Mouse (Mus musculus): ENCODE data around the gene Olfr508. TPM values are rescaled to one million over a fixed set of nuclear protein-coding genes. Genes with fewer than 3 reads are reported as not detected.
"Not testable (repeated sequence)": the region's sequence is repeated elsewhere in the genome, so short reads cannot be mapped to it uniquely, and the experiment has no call there.

The Olfr508 gene
- not detected in 2 replicates for polyA plus RNA-seq (2015; fragmentation: Nextera tagmentation; extraction: Ambion mirVana)

DNA sequence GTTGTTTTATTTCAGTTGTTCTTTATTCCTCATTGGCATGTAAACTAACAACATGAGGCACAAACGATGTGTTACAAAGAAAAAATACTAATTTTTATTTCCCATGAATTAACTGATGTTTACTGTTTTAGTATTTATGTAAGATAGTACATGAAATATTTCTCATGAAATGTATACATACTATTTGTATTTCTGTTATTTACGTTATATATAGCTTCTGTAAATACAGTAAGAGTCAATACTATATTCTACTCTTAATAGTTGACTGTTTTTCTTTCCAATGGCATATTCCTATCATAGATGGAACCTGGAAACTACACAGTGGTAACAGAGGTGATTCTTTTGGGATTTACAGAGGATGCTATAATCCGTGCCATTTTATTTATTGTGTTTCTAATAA is at the start of gene Olfr508:
Gene Olfr508 (plus strand): TSS at position 301 of the 400 bp plus-strand sequence.
- H3K9me3 ChIP-seq: no peaks in the 10 kb centered on the region
- H3K36me3 ChIP-seq: no peaks in the 10 kb centered on the region
- no peak within 1 kb of the TSS for H3K4me2 ChIP-seq (replicated peaks)
- no peak within 1 kb of the TSS for H3K4me3 ChIP-seq
- ATAC-seq (ENCODE audit: low FRiP score, low read depth): no peak
- no peak within 1 kb of the TSS for H3K9ac ChIP-seq
- no peak within 1 kb of the TSS for H3K27ac ChIP-seq
- H3K4me1 ChIP-seq: no peaks in the 10 kb centered on the region
- 87% methylated on average over 3 of the region's 3 CpGs for WGBS
- no peaks in the 10 kb centered on the region for H3K27me3 ChIP-seq

DNA sequence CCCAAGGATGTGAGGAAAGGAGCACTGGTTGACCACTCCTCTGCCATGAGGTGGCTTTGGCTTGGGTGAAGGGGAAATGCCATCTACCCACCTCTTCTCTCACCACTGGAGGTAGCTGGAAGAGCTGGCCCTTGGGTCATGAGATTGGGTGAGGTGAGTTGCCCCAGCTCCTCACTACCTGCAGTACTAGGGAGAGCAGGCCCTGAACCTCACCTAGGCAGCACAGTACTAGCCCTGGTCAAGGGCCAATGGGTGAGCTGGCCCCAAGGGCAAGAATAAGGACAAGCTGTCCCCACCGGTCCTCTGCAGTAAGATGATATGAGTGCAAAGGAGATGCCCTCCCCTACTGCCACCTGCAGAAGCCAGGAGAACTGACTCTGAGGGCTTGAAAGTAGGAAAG is 40.0 kb upstream of the Olfr508 start:
- no peaks in the 10 kb centered on the region for H3K27me3 ChIP-seq
- no peak for ATAC-seq (ENCODE audit: low FRiP score, low read depth)
- H3K9ac ChIP-seq: no peak overlapping the region
- H3K4me3 ChIP-seq: no peak overlapping the region
- no peaks in the 10 kb centered on the region for H3K36me3 ChIP-seq
- H3K4me1 ChIP-seq: no peaks in the 10 kb centered on the region
- no peaks in the 10 kb centered on the region for H3K9me3 ChIP-seq
- H3K4me2 ChIP-seq (replicated peaks): no peak overlapping the region
- WGBS: 100% methylated on average over 1 of the region's 1 CpGs
- H3K27ac ChIP-seq: no peak overlapping the region

DNA sequence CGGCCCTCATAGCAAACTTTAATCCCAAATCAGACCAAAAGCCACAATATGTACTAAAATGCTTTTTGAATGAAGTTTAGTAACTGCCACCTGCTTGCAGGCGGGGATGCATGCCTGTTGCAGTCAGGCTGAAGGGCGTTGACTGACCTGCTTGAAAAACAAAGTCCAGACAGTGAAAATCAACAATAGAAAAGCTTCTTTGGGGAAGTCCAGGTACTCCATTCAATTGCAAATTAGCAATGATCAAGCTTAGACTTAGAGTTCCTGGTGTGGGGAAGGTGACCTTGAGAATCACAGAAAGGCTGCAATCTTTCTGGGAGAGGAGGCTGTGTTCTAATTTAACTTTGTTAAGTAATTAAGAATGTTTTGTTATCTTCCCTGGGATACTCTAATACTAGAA is 27.9 kb upstream of the Olfr508 start:
- WGBS: 80% methylated on average over 3 of the region's 3 CpGs
- H3K4me2 ChIP-seq (replicated peaks); H3K9me3 ChIP-seq; ATAC-seq (ENCODE audit: low FRiP score, low read depth); H3K27me3 ChIP-seq; H3K27ac ChIP-seq; H3K9ac ChIP-seq; H3K36me3 ChIP-seq; H3K4me1 ChIP-seq; H3K4me3 ChIP-seq: not testable (repeated sequence)

DNA sequence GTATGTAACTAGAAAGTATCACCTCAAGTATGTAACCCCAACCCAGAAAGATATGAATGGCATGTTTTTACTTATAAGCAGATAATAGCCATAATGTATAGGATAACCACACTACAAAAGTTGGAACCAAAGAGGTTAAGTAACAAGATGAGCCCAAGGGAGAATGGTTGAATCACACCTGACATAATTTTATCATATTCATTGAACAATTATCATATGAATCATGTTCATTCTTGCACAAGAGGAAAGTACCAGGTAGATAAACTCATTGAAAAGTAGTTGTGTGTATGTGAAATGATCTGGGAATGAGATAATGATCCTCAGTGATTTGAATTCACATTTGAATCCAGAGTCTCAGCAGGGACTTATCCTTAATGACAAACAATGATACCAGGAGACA is 19.3 kb upstream of the Olfr508 start, which contains the start of gene Olfr506:
Gene Olfr506 (plus strand): TSS at position 301 of the 400 bp plus-strand sequence.
- no peaks in the 10 kb centered on the region for H3K36me3 ChIP-seq
- no peaks in the 10 kb centered on the region for H3K4me1 ChIP-seq
- H3K9me3 ChIP-seq: no peaks in the 10 kb centered on the region
- no peaks in the 10 kb centered on the region for H3K27me3 ChIP-seq
- H3K4me2 ChIP-seq (replicated peaks): no peak within 1 kb of the TSS
- no peak within 1 kb of the TSS for H3K27ac ChIP-seq
- no peak within 1 kb of the TSS for H3K4me3 ChIP-seq
- ATAC-seq (ENCODE audit: low FRiP score, low read depth): no peak
- H3K9ac ChIP-seq: no peak within 1 kb of the TSS

DNA sequence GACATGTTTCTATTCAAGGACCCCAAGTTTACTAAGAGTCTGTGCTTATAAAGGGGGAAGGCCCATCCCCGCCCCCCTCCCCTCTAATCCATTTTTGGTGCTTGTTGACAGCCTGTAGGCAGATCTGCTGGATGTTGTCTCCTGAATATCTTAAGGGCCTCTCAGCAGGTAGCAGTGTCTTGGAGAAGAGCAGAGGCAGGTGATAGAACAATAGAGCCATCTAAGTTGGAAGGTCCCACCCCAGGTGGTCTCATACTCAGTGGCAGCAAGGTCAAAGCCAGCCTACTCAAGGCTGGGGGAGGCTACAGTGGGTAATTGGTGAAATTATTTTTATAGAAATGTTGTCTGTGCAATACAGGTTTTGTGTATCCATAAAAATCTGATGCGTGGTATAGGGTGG is 15.7 kb upstream of the Olfr508 start:
- no peak for ATAC-seq (ENCODE audit: low FRiP score, low read depth)
- Histone ChIP-seq H3K4me2 (replicated peaks) (no peak overlapping the region), H3K27me3 (no peaks in the 10 kb centered on the region), H3K9ac (no peak overlapping the region), H3K4me3 (no peak overlapping the region), H3K36me3 (no peaks in the 10 kb centered on the region), H3K4me1 (no peaks in the 10 kb centered on the region), H3K27ac (no peak overlapping the region), H3K9me3 (no peaks in the 10 kb centered on the region)
- whole genome bisulfite sequencing: 83% methylated on average over 2 of the region's 2 CpGs

DNA sequence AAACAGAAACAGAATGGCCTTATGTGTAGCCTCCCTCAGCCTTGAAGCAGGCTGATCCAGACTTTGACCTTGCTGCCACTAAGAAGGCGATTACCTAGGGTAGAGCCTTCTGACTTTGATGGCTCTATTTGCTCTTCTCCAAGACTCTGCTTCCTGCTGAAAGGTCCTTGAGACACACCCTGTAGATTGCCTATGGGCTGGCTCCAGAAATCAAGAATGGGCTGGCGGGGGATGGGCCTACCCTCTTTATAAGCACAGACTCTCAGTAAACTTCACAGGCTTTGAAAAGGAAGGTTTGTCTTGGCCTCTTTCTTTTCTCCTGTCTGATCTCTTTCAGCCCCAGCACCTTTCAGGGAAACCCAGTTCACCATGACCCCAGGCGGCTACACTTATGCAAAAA is 13.0 kb upstream of the Olfr508 start:
- H3K9me3 ChIP-seq; H3K4me3 ChIP-seq; H3K9ac ChIP-seq; ATAC-seq (ENCODE audit: low FRiP score, low read depth); H3K27me3 ChIP-seq; H3K27ac ChIP-seq; H3K4me1 ChIP-seq; H3K36me3 ChIP-seq; H3K4me2 ChIP-seq (replicated peaks): not testable (repeated sequence)
- WGBS: 70% methylated on average over 3 of the region's 3 CpGs

DNA sequence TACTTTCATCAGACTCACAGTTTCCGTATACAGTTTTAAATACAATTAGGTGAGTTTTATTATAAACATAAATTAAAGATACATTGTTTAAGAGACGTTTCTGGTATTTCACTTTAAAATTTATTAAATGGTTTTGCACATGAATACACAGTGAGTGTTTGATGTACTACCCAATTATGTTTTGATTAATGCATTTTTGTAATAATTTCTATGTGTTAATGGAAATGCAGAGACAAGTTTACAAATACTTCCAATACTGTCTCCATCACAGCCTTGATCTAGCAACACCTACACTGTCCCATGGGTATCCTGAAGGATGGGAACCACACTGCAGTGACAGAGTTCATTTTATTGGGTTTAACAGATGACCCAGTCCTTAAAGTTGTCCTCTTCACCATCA is 8.3 kb upstream of the Olfr508 start, which contains the start of gene Olfr507:
Gene Olfr507 (plus strand): TSS at position 301 of the 400 bp plus-strand sequence.
- 71% methylated on average over 2 of the region's 2 CpGs for whole genome bisulfite sequencing
- no peak for ATAC-seq (ENCODE audit: low FRiP score, low read depth)
- Histone ChIP-seq H3K36me3 (no peaks in the 10 kb centered on the region), H3K9ac (no peak within 1 kb of the TSS), H3K27ac (no peak within 1 kb of the TSS), H3K4me3 (no peak within 1 kb of the TSS), H3K27me3 (no peaks in the 10 kb centered on the region), H3K4me1 (no peaks in the 10 kb centered on the region), H3K9me3 (no peaks in the 10 kb centered on the region), H3K4me2 (replicated peaks) (no peak within 1 kb of the TSS)

DNA sequence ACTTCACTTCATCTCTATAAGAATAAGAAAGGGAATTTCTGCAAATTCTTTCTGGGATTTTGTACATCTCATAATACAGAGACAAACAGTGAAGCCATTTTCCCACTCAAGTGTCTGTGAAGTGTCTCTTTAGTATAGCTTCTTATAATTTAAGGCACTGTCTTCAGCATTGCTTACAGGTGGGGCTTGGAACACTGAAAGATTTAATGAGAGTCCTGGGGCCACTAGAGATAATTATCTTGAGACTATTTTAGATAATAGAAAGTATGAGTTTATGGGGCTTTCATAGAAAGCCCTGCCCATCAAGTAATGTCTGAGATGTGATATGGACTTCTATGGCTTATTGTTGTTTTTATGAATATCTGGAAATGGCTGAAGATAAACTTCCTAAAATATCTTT is 22.0 kb downstream of the Olfr508 start, which contains the start of gene Olfr509:
Gene Olfr509 (minus strand): TSS at position 101 of the 400 bp plus-strand sequence.
- Histone ChIP-seq H3K27ac (no peak within 1 kb of the TSS), H3K9me3 (no peaks in the 10 kb centered on the region), H3K4me2 (replicated peaks) (no peak within 1 kb of the TSS), H3K4me1 (no peaks in the 10 kb centered on the region), H3K27me3 (no peaks in the 10 kb centered on the region), H3K9ac (no peak within 1 kb of the TSS), H3K36me3 (no peaks in the 10 kb centered on the region), H3K4me3 (no peak within 1 kb of the TSS)
- no peak for ATAC-seq (ENCODE audit: low FRiP score, low read depth)

DNA sequence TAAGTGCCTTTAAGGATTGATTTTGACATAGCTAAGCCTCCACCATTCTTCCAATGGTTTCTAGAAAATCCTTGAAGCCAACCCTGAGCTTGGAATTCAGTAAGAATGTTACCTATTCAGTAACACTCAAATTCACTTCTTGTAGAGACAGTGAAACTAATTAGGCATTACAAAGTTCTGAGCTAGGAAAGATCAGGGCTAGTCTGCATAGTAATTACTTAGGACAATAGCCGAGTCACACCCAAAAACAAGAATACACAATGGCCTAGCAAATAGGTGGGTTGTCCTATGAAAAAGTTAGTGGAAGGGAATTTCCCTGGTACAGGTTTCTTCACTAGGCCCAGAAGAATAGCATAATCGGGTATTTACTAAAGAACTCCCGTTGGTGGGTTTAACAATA is 32.6 kb downstream of the Olfr508 start:
- H3K9me3 ChIP-seq: no peaks in the 10 kb centered on the region
- H3K36me3 ChIP-seq: no peaks in the 10 kb centered on the region
- H3K27ac ChIP-seq: no peak overlapping the region
- no peak overlapping the region for H3K4me3 ChIP-seq
- no peak for ATAC-seq (ENCODE audit: low FRiP score, low read depth)
- no peaks in the 10 kb centered on the region for H3K4me1 ChIP-seq
- H3K9ac ChIP-seq: no peak overlapping the region
- no peaks in the 10 kb centered on the region for H3K27me3 ChIP-seq
- 87% methylated on average over 3 of the region's 3 CpGs for WGBS
- no peak overlapping the region for H3K4me2 ChIP-seq (replicated peaks)

DNA sequence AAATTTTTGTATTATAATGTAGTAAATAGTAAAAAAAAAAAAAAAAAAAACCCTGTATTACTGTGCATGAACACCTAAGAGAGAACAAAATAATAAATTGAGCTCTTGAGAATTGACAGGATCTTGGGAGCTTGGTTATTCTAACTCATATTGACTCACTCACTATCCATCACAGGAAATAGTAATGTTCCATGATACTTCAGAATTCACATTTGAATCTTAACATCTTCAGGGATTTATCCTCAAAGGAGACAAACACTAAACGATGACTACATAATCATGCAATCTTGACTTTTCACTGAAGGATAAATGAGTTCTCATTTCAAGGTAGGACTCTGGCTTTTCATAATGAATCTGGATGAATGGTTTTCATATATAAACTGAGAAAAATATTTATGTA is 36.3 kb downstream of the Olfr508 start, which contains the start of gene Olfr510:
Gene Olfr510 (plus strand): TSS at position 301 of the 400 bp plus-strand sequence.
- Histone ChIP-seq H3K4me2 (replicated peaks) (no peak within 1 kb of the TSS), H3K4me1 (no peaks in the 10 kb centered on the region), H3K27me3 (no peaks in the 10 kb centered on the region), H3K9ac (no peak within 1 kb of the TSS), H3K9me3 (no peaks in the 10 kb centered on the region), H3K36me3 (no peaks in the 10 kb centered on the region), H3K27ac (no peak within 1 kb of the TSS), H3K4me3 (no peak within 1 kb of the TSS)
- ATAC-seq (ENCODE audit: low FRiP score, low read depth): no peak
- WGBS: 89% methylated on average over 1 of the region's 1 CpGs

DNA sequence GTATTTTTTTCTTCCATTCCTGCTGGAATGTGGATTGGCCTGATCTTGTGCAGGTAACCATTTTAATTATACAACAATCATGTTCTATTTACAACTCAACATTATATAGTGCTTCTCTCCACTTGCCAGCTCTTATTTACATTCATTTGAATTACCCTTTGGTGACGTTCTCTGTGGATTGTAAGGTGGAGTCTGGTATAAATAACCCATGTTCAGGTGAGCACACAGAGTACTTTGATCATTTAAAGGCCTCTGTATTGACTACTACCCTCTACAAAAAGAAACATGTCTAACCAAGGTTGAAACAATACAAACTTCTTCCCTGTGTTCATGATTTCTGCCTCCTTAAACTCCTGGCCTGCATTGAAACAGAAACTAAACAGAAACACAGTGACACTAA is 41.3 kb downstream of the Olfr508 start:
- H3K4me2 ChIP-seq (replicated peaks): no peak overlapping the region
- ATAC-seq (ENCODE audit: low FRiP score, low read depth): no peak
- no peaks in the 10 kb centered on the region for H3K9me3 ChIP-seq
- no peak overlapping the region for H3K4me3 ChIP-seq
- H3K27ac ChIP-seq: no peak overlapping the region
- H3K27me3 ChIP-seq: no peaks in the 10 kb centered on the region
- no peaks in the 10 kb centered on the region for H3K36me3 ChIP-seq
- H3K9ac ChIP-seq: no peak overlapping the region
- 79% methylated on average over 1 of the region's 1 CpGs for WGBS
- no peaks in the 10 kb centered on the region for H3K4me1 ChIP-seq

DNA sequence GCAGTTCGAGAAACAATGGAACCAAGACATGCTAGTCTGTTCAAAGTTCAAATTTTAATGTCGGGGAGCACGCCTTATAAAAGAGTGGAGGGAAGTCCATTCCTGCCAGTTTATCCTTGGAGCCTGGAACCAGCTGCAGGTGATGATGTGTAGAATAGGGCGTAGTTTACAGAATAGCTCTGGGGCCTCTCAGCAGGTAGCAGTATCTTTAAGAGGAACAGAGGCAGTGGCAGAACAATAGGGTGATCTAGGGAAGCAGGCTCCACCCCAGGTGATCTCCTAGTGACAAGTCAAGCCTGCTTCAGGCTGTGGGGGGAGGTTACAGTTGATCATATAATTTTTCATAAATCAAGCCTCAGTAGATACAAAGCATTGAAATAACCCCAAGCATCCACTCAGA is 49.1 kb downstream of the Olfr508 start:
- Histone ChIP-seq H3K4me2 (replicated peaks) (no peak overlapping the region), H3K36me3 (no peaks in the 10 kb centered on the region), H3K4me1 (no peaks in the 10 kb centered on the region), H3K9me3 (no peaks in the 10 kb centered on the region), H3K9ac (no peak overlapping the region), H3K27ac (no peak overlapping the region), H3K27me3 (no peaks in the 10 kb centered on the region), H3K4me3 (no peak overlapping the region)
- WGBS: 78% methylated on average over 4 of the region's 4 CpGs
- no peak for ATAC-seq (ENCODE audit: low FRiP score, low read depth)

All from limb, embryonic 13.5 days (tissue).